Mouse (Mus musculus) heart, postnatal 0 days (tissue): ENCODE data around the gene Apobr.

Source experiments
- CTCF ChIP-seq: IDR thresholded peaks from 2 replicates; pipeline ENCODE4 v1.5.1; 2016; ENCODE audit warnings: antibody characterized with exemption, control low read depth, low read depth
- EP300 ChIP-seq: IDR thresholded peaks from 2 replicates; pipeline ENCODE4 v1.6.1; 2016; ENCODE audit warnings: antibody characterized with exemption, low read depth

DNA sequence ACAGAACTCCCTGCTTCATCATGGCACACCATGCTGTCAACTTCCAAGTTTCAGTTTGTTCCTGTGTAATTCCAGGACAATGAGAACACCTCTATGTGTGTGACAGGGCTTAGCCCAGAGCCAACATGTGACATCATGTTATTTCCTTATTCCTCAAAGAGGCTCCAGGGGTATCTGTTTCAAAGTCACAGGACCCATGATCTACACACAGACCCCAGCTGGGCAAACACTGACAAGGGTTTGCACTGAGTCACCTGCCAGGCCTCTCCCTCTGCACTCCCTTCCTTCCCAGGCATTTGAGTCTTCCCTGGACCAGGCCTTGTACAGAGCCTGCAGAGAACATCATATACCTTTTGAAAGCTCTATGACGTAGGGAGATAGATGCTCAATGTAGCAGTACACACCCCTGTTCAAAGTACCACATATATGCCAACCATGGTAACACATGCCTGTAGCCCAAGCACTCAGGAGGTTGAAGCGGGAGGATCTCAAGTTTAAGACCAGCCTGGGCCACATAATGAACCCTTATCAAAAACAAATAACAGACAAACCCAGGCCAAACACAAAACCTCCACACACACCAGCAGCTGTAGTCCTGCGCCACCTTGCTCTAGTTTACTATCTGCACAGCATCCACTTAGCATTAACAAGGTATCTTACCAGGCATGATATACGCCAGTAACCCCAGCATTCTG is 46.2 kb downstream of the Apobr start, which contains the start of gene Nupr1:
- TF ChIP-seq CTCF (no peak), EP300 (no peak)
